Mouse (Mus musculus): ENCODE results near the gene Rars. TPM values are rescaled to one million over a fixed set of nuclear protein-coding genes. Genes with fewer than 3 reads are reported as not detected.
"Not testable (repeated sequence)": the region's sequence is repeated elsewhere in the genome, so short reads cannot be mapped to it uniquely, and the experiment has no call there.

Gene Rars
- polyA plus RNA-seq, 1 experiment: 22.4 TPM

DNA sequence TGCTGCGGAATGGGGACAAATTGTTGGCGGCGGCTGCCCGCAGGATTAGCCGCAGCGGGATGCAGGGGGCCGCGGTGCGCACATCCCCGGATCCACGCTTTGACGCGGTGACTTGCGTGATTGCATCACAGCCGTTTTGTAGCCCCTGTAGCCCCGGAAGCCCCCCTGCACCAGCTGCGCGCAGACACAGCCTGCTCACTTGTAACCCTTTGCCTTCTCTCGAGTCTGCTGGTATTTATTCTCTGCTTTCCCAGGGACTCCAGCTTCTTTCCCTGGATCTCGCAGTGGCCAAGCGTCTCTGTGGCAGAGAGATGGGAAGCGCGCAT, 35.8 kb downstream of the Rars start:
- Histone ChIP-seq H3K4me3 (ENCODE audit: insufficient read depth, low read depth, low read length) (no peak overlapping the region), H3K4me1 (ENCODE audit: control insufficient read depth, insufficient read depth, insufficient read length, low read length) (no peaks in the 10 kb centered on the region), H3K27ac (replicated peaks; ENCODE audit: low read depth, low read length) (no peak overlapping the region)

DNA sequence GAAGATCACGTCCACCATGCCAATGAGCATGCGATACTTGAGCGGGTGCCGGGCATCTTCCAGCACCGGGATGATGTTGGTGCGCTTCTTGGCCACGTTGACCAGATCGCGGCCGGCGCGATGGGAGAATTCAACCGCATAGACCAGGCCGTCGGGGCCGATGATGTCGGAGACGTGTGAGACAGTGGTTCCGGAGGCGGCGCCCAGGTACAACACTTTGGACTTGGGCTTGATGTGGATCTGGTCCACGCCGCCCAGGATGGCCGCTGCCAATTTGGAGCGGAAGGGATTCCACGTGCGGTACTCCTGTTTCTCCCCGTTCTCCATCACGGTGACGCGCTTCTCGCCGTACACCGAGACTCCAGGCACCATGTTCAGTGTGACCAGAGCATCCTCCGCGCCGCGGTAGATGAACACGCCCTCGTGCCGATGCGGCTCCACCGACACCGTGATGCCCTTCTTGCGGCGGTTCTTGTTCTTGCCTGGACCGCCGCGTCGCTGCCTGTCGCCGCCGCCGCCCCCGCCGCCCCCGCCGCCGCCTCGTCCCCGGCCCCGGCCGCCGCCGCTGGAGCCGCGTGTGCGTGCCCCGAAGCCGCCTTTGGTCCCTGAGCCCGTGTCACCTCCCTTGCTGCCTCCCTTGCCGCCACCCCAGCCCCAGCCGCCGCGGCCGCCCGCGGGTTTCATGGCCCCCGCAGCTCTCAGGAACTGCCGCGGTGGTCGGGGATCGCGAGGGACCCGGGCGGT, 36.4 kb downstream of the Rars start:
- H3K4me3 ChIP-seq (ENCODE audit: insufficient read depth, low read depth, low read length): no peak overlapping the region
- H3K27ac ChIP-seq (replicated peaks; ENCODE audit: low read depth, low read length): no peak overlapping the region
- H3K4me1 ChIP-seq (ENCODE audit: control insufficient read depth, insufficient read depth, insufficient read length, low read length): no peaks in the 10 kb centered on the region

DNA sequence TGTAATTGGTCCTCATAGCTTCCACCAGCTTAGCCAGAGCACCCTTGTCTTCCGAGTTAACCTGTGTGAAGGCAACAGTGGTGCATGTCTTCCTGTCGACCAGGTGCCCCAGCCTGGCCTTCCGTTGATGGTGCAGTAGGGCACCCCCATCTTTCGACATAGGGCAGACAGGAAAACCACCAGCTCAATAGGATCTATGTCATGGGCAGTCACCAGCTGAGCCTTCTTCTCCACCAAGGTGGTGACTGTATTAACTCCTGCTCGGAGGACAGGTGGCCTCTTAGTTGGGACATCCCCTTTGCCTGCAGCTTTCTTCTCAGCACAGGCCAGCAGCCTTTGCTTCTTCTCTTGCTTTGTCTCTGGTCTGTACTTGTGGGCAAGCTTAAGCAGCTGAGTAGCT, 41.5 kb downstream of the Rars start:
- not testable (repeated sequence) for H3K4me3 ChIP-seq (ENCODE audit: insufficient read depth, low read depth, low read length); H3K4me1 ChIP-seq (ENCODE audit: control insufficient read depth, insufficient read depth, insufficient read length, low read length); H3K27ac ChIP-seq (replicated peaks; ENCODE audit: low read depth, low read length)

DNA sequence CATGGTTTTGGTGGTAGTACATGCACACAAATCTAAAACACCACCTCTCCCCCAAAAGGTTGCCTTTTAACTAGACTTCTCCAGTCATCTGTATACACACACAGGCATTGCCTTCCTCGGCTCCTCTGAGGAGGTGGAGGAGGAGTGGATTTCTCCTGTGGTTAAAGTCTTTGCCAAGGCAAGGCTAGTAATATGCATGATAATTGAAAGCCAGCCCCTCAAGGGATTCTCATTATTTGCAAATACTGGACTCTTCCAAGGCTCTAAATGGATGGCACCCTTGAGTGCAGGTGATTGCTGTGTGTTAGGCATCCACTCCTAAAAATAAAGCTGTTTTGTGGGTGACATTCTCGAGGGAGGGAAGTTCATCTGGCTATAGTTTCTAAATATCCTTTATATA, 45.9 kb downstream of the Rars start:
- H3K4me1 ChIP-seq (ENCODE audit: control insufficient read depth, insufficient read depth, insufficient read length, low read length): no peaks in the 10 kb centered on the region
- no peak overlapping the region for H3K27ac ChIP-seq (replicated peaks; ENCODE audit: low read depth, low read length)
- no peak overlapping the region for H3K4me3 ChIP-seq (ENCODE audit: insufficient read depth, low read depth, low read length)

DNA sequence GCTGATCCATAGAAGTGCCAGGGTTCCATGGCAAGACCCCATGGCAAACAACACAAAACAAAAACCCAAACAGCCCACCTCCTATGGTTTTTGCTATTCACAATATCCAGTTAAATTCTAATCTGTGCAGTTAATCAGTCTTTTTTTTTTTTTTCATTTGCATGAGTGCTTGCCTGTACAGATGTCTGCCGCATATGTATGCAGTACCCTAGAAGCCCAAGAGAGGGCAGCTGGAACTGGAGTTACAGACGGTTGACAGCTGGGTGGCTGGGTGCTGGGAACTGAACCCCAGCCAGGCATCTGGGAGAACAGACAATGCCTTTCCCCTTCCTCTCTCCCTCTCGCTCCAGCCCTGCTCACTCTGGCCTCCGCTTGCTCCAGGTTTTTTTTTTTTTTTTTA, 49.8 kb downstream of the Rars start:
- Histone ChIP-seq H3K4me3 (ENCODE audit: insufficient read depth, low read depth, low read length) (no peak overlapping the region), H3K27ac (replicated peaks; ENCODE audit: low read depth, low read length) (no peak overlapping the region), H3K4me1 (ENCODE audit: control insufficient read depth, insufficient read depth, insufficient read length, low read length) (no peaks in the 10 kb centered on the region)

DNA sequence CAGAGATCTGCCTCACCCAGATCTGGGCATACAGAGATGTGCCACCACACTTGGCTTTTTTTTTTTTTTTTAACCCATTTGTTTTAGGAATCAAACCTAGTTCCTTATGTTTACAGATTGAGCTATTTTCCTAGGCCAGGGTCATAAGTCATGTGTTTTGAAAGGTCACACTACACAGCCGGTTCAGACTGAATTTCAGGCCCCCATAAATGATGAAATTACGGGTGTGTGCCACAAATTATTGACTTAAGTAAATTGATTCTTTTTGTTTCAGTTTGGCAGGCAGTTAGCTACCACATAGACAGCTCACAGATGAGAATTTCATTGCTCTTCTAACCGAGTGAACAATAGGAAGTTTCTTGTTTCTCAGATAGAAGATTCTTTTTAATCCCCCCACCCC, 50.3 kb downstream of the Rars start:
- Histone ChIP-seq H3K4me3 (ENCODE audit: insufficient read depth, low read depth, low read length) (no peak overlapping the region), H3K27ac (replicated peaks; ENCODE audit: low read depth, low read length) (no peak overlapping the region), H3K4me1 (ENCODE audit: control insufficient read depth, insufficient read depth, insufficient read length, low read length) (no peaks in the 10 kb centered on the region)

DNA sequence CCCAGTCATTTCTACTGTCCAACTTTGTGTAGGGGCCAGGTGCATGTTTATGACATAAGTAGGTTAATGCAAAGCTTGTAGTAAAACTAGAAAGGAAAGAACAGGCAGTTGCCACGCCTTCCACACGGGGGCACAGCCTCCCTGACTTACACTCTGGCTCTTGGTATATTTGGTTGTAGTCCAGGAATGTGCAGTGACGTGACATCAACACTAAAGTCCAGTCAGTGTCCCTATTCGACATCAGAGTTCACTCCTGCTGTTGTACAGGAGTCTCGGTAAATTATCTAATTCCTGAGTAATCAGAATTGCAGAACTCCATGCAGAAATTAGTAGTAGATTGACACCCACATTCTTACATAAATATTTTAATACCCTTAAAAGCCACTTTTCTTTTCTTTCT, 51.3 kb downstream of the Rars start:
- no peak overlapping the region for H3K4me3 ChIP-seq (ENCODE audit: insufficient read depth, low read depth, low read length)
- no peaks in the 10 kb centered on the region for H3K4me1 ChIP-seq (ENCODE audit: control insufficient read depth, insufficient read depth, insufficient read length, low read length)
- no peak overlapping the region for H3K27ac ChIP-seq (replicated peaks; ENCODE audit: low read depth, low read length)

DNA sequence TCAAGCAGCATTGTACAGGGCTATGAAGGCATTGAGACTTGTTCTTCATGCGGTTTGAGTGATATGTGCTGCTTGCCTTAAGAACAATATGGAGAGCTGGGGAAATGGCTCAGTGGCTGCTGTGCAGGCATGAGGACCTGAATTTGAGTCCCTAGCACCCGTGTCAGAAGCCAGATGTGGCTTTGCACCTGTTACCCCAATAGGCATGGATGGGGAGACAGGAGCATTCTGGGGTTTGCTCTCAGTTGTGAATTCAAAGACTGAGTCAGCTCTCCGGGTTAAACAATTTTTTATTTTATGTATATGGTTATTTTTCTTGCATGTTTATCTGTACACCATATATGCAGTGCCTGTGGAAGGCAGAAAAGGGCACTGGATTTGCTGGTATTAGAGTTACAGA, 51.9 kb downstream of the Rars start:
- H3K27ac ChIP-seq (replicated peaks; ENCODE audit: low read depth, low read length): no peak overlapping the region
- no peak overlapping the region for H3K4me3 ChIP-seq (ENCODE audit: insufficient read depth, low read depth, low read length)
- no peaks in the 10 kb centered on the region for H3K4me1 ChIP-seq (ENCODE audit: control insufficient read depth, insufficient read depth, insufficient read length, low read length)

DNA sequence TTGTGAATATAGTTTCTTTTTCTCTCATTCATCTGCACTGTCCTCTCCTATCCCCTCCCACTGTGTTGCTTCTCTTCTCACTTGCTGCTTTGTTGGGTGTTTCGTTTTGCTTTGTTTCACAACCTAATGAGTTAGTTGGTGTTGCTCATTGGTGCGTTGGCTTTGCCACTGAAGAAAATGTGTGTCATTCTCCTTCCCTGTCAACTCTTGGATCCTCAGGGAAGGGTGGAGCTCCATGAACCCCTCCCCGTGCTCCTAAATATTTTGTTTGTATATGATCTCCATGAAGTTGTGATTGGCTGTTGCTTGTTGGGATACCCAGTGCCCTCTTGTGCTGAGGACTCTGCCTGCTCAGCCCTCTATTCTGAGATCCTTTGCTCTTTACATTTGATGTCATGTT, 54.0 kb downstream of the Rars start:
- Histone ChIP-seq H3K4me3 (ENCODE audit: insufficient read depth, low read depth, low read length) (no peak overlapping the region), H3K27ac (replicated peaks; ENCODE audit: low read depth, low read length) (no peak overlapping the region), H3K4me1 (ENCODE audit: control insufficient read depth, insufficient read depth, insufficient read length, low read length) (no peaks in the 10 kb centered on the region; the same call in 1 of the 2 replicates)

DNA sequence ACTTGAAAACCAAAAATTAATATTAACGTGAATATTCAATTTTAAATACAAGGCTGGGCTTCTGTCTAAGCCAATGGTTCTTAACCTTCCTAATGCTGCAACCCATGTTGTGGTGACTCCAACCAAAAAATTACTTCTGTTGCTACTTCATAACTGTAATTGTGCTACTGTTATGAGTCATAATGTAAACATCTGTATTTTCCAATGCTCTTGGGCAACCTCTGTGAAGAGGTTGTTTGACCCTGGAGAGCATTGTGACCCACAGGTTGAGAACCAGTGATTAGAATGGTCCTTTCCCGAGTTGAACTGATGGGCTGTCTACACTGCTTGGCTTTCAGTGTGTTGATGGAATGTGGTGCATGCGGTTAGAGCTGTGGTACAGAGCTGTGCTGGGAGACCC, 57.9 kb downstream of the Rars start:
- Histone ChIP-seq H3K4me3 (ENCODE audit: insufficient read depth, low read depth, low read length) (no peak overlapping the region), H3K27ac (replicated peaks; ENCODE audit: low read depth, low read length) (no peak overlapping the region), H3K4me1 (ENCODE audit: control insufficient read depth, insufficient read depth, insufficient read length, low read length) (no peaks in the 10 kb centered on the region; the same call in 1 of the 2 replicates)

DNA sequence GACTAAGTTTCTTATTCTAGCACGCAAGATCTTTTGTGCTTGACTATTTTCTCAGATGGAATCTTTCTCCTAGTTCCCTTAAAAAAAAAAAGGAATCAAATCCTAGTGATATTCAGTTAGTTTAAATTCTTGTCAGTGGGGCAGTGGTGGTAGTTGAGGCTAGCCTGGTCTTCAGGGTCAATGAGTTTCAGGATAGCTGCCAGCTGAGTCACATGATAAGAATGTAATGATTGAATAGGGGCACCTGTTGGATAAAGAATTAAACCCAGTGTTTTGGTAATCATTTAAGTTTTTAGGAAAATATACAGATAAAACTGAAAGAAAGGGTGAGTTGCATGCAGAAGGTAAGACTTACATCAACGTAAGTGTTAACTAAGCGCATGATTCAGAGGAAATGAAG, 58.7 kb downstream of the Rars start:
- H3K4me3 ChIP-seq (ENCODE audit: insufficient read depth, low read depth, low read length): no peak overlapping the region

DNA sequence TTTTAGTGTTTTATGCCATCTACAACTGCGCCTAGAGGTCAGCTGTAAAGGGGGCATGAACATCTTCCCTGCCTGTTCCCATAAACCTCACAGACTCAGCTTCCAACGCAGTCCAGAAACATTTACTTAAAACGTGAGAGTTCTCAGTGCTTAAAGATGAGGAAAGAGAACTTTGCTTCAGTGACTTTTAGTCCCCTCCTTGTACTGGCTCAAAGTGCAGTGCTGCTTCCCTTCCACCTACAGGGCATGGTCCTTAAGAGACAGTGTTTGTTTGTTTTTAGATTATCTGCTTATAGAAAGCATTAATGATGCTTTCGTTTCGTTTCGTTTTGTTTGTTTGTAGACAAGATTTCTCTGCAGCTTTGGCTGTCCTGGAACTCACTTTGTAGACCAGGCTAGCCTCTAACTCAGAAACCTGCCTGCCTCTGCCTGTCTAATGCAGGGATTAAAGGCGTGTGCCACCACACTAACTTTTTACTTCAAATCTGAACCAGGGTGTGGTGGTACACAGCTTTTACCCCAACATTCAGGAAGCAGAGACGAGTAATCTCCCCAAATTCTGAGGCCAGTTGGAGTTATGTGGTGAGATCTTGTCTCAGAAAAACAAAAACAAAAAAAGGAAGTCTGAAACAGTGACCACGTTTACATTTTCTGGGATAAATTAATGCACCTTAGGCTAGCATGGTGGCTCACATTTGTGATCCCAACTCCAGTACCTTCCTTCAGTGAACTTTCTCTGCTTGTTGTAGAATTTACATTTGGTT, 63.4 kb downstream of the Rars start:
- H3K4me3 ChIP-seq (ENCODE audit: insufficient read depth, low read depth, low read length): peak overlapping the region; percentile 83
- peaks cover 4% of the 10 kb centered on the region; the same call in 1 of the 2 replicates for H3K4me1 ChIP-seq (ENCODE audit: control insufficient read depth, insufficient read depth, insufficient read length, low read length)
- peak overlapping the region; percentile 68 for H3K27ac ChIP-seq (replicated peaks; ENCODE audit: low read depth, low read length)

More for the DNA sequence above, 58.7 kb downstream of the Rars start:
- Histone ChIP-seq H3K27ac (replicated peaks; ENCODE audit: low read depth, low read length) (no peak overlapping the region), H3K4me1 (ENCODE audit: control insufficient read depth, insufficient read depth, insufficient read length, low read length) (peaks cover 4% of the 10 kb centered on the region; the same call in 1 of the 2 replicates)

DNA sequence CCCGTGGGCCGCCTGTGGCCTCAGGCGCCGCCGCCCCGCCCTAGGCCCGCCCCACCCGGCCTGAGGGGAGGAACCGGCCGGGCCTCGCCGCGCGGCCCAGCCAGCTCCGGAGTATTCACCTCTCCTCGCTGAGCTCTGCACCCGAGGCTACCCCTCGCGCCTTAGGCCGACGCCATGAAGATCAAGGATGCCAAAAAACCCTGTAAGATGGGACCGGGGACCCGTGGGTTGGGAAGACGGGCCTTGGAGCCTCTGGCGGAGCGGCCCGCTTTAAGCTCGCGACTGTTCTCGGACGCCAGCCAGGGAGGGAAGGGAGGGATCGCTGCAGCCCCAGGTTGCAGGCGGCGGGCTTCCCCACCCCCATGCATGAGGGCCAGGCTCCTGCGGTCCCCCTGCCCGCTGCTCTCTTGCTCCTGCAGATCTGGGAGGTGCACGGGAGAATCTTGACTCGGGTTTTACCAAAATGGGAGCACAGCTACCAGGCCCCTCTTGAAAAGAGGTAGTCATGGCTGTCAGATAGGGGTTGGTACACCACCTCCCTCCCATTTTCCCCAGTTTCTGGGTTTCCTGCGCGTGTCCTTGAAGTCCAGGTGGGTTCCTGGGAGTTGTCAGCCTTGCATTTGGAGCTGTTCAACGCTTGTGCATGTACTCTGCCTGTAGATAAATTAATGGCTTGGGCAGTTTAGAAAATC, 64.4 kb downstream of the Rars start:
- Histone ChIP-seq H3K4me1 (ENCODE audit: control insufficient read depth, insufficient read depth, insufficient read length, low read length) (0 out of 2 replicates have a peak, but pooled peaks cover 4% of the 10 kb centered on the region), H3K27ac (replicated peaks; ENCODE audit: low read depth, low read length) (peak overlapping the region; percentile 80), H3K4me3 (ENCODE audit: insufficient read depth, low read depth, low read length) (peak overlapping the region; percentile 83)

DNA sequence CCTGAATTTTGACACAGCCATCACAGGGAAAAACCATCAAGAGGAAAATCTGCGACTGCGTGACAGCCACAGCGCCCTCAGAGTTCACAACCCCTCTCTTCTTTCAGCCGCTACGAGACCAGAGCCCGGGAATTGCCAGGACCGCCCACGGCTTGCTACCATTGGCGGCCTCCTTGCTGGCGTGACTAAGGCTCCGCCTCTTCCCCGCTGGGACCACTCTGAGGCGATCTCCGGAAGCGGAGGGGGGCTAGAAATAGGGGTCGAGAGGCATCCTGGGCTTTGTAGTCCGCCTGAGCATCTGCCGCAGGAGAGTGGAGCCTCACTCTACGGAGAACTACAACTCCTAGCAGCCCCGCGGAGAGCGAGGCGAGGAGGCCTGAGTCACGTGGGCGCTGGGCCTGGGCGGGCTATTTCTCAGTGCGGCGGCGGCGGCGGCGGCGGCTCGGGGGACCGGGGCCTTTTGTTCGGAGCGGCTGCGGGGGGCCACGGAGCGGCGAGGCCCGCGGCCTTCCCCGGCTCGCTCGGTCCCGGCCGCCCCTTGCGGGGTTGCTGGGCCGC, 65.0 kb downstream of the Rars start, which contains the start of gene Pank3:
Gene Pank3, plus strand, starts transcription at position 297 of the 558 bp plus-strand sequence.
- 0 out of 2 replicates have a peak, but pooled peaks cover 4% of the 10 kb centered on the region for H3K4me1 ChIP-seq (ENCODE audit: control insufficient read depth, insufficient read depth, insufficient read length, low read length)
- H3K4me3 ChIP-seq (ENCODE audit: insufficient read depth, low read depth, low read length): peak within 1 kb of the TSS; percentile 83
- peak within 1 kb of the TSS; percentile 80 for H3K27ac ChIP-seq (replicated peaks; ENCODE audit: low read depth, low read length)

DNA sequence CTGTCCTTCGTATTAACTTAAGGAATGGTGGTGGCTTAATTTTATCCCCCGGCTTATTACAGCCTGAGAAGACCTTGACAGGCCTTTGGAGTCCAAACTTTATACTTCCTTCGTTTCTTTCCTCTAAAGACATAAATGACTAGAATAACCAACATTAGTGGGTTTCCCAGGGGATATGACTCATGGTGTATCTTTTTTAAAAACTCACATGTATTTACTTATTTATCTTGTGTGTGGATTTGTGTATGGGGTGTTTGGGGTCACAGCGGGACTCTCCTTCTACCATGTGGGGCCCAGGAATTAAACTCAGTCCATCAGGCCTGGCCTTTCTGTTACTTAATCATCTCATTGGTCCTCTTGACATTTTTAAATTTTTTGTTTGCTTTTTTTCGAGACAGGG, 67.5 kb downstream of the Rars start:
- Histone ChIP-seq H3K4me1 (ENCODE audit: control insufficient read depth, insufficient read depth, insufficient read length, low read length) (0 out of 2 replicates have a peak, but pooled peaks cover 4% of the 10 kb centered on the region), H3K4me3 (ENCODE audit: insufficient read depth, low read depth, low read length) (no peak overlapping the region), H3K27ac (replicated peaks; ENCODE audit: low read depth, low read length) (no peak overlapping the region)
